Mouse (Mus musculus) gastrocnemius, postnatal 25 days (tissue): Measurements from ENCODE around the gene Nsmce4a. TPM values are rescaled to one million over a fixed set of nuclear protein-coding genes. Genes with fewer than 3 reads are reported as not detected.
"Not testable (repeated sequence)": the region's sequence is repeated elsewhere in the genome, so short reads cannot be mapped to it uniquely, and the experiment has no call there.

Source experiments
- DNase-seq: peaks from one replicate; pipeline ENCODE4 v3.0.0; 2022
- total RNA-seq, 2 experiments: library from RNA; stranded (reverse); gene quantifications; 1 replicate in 1 of 2; 2 replicates in 1 of 2; pipeline ENCODE4 v1.2.3; 2021

The Nsmce4a gene
- total RNA-seq, 2 experiments from 2014 or later = 25.8 to 26.5 TPM

GRCm38 (mm10) chr7:130537068-130537467 lies 35.9 kb downstream of the Nsmce4a start:
- DNase-seq = no peak

GRCm38 (mm10) chr7:130535174-130535573 lies 37.7 kb downstream of the Nsmce4a start:
- DNase-seq = no peak

GRCm38 (mm10) chr7:130533316-130534260 lies 39.3 kb downstream of the Nsmce4a start:
- DNase-seq = peak; percentile 63

- DNase-seq = not testable (repeated sequence)
These were observed 41.8 kb downstream of the Nsmce4a start for GRCm38 (mm10) chr7:130531138-130531537.

- no peak for DNase-seq
These were observed 45.6 kb downstream of the Nsmce4a start for GRCm38 (mm10) chr7:130527306-130527705.

- no peak for DNase-seq
These were observed 49.5 kb downstream of the Nsmce4a start for GRCm38 (mm10) chr7:130523451-130523850.

- no peak for DNase-seq
These were observed 52.0 kb downstream of the Nsmce4a start for GRCm38 (mm10) chr7:130520812-130521422.

GRCm38 (mm10) chr7:130520049-130520425 lies 52.9 kb downstream of the Nsmce4a start, which contains the start of gene Ate1:
TSS of gene Ate1 (minus strand) at chr7:130520369.
- DNase-seq = no peak

- peak; percentile 99 for DNase-seq
These were observed 53.5 kb downstream of the Nsmce4a start for GRCm38 (mm10) chr7:130519096-130520048.

GRCm38 (mm10) chr7:130518213-130519095 lies 54.5 kb downstream of the Nsmce4a start:
- no peak for DNase-seq

- DNase-seq = no peak
These were observed 62.7 kb downstream of the Nsmce4a start for GRCm38 (mm10) chr7:130510243-130510642.

GRCm38 (mm10) chr7:130503006-130503405 lies 69.9 kb downstream of the Nsmce4a start:
- no peak for DNase-seq

- no peak for DNase-seq
These were observed 71.4 kb downstream of the Nsmce4a start for GRCm38 (mm10) chr7:130501499-130501898.

- no peak for DNase-seq
These were observed 79.6 kb downstream of the Nsmce4a start for GRCm38 (mm10) chr7:130493346-130493745.

- no peak for DNase-seq
These were observed 80.9 kb downstream of the Nsmce4a start for GRCm38 (mm10) chr7:130492026-130492425.

Other genes with a start within 250 kb of the Nsmce4a start
- 10 to 100 TPM; 25.4 to 25.6 TPM for gene Ate1, start 52.7 kb downstream of the Nsmce4a start, total RNA-seq
- 100 to 1,000 TPM; 422 to 535 TPM for gene Tacc2, start 4.3 kb upstream of the Nsmce4a start, total RNA-seq
- gene Btbd16, start 201.0 kb upstream of the Nsmce4a start, total RNA-seq = under 1 TPM in 1 of 2 experiments, not detected in 1; 0.24 TPM